8 mouse cellular contexts compared by ENCODE assay signal in genomic region chr4:43655656-43656338, GRCm38 (mm10). TPM values are rescaled to one million over a fixed set of nuclear protein-coding genes. Genes with fewer than 3 reads are reported as not detected.
DNase-seq lines count a peak whose midpoint lies in the region; ATAC-seq and TF ChIP-seq lines count a peak whose summit lies in the region.

No protein-coding gene starts in this region.

- H3K36me3 ChIP-seq in heart, embryonic 15.5 days = peaks cover under 1% of the 10 kb centered on the region; the same call in 1 of the 2 replicates
- H3K36me3 ChIP-seq in intestine, postnatal 0 days (ENCODE audit: control insufficient read depth, insufficient read depth) = no peaks in the 10 kb centered on the region
- H3K36me3 ChIP-seq in midbrain, embryonic 10.5 days = peaks cover 12% of the 10 kb centered on the region

- H3K4me3 ChIP-seq in heart, embryonic 15.5 days = peak overlapping the region; percentile 84
- H3K4me3 ChIP-seq in cortical plate, adult 2 months (ENCODE audit: insufficient read depth, low read length) = peak overlapping the region; percentile 51
- peak overlapping the region; percentile 89 for H3K4me3 ChIP-seq in intestine, postnatal 0 days (ENCODE audit: low read depth, low read length)
- H3K4me3 ChIP-seq in midbrain, embryonic 10.5 days = peak overlapping the region; percentile 77

- no peak for TF ChIP-seq POLR2A in cortical plate, adult 2 months (IDR thresholded peaks at IDR 0.05; ENCODE audit: extremely low read depth, insufficient read depth, low read length)

- peak overlapping the region; percentile 95 for H3K27ac ChIP-seq in heart, embryonic 15.5 days
- peak overlapping the region; percentile 90 for H3K27ac ChIP-seq in cortical plate, adult 2 months (ENCODE audit: insufficient read depth, low read length)
- peak overlapping the region; percentile 92 for H3K27ac ChIP-seq in intestine, postnatal 0 days (ENCODE audit: low read depth, low read length)
- H3K27ac ChIP-seq in midbrain, embryonic 10.5 days (replicated peaks) = peak overlapping the region; percentile 93

- H3K9ac ChIP-seq in heart, embryonic 15.5 days = peak overlapping the region; percentile 88
- H3K9ac ChIP-seq in intestine, postnatal 0 days (ENCODE audit: low read depth, low read length) = peak overlapping the region; percentile 89

- H3K4me2 ChIP-seq in heart, embryonic 15.5 days = peak overlapping the region; percentile 86
- peak overlapping the region; percentile 86 for H3K4me2 ChIP-seq in intestine, postnatal 0 days (replicated peaks; ENCODE audit: low read depth)

- ATAC-seq in heart, embryonic 15.5 days (replicated peaks; ENCODE audit: insufficient number of reproducible peaks, insufficient read depth, low FRiP score, low read depth) = peak; percentile 18; the same call in 1 of the 2 replicates
- peak; percentile 59 for ATAC-seq in intestine, postnatal 0 days

- H3K4me1 ChIP-seq in heart, embryonic 15.5 days (replicated peaks) = peaks cover 14% of the 10 kb centered on the region
- H3K4me1 ChIP-seq in cortical plate, adult 2 months (ENCODE audit: control insufficient read depth, insufficient read depth, low read length) = no peaks in the 10 kb centered on the region; the same call in 1 of the 2 replicates
- no peaks in the 10 kb centered on the region for H3K4me1 ChIP-seq in intestine, postnatal 0 days (replicated peaks; ENCODE audit: control insufficient read depth, insufficient read depth, low read length)
- peaks cover 39% of the 10 kb centered on the region for H3K4me1 ChIP-seq in midbrain, embryonic 10.5 days

- TF ChIP-seq CTCF in cortical plate, adult 2 months (IDR thresholded peaks at IDR 0.05; ENCODE audit: extremely low read depth, insufficient read depth, low read length) = no peak
- peak; percentile 4; the same call in 1 of the 2 replicates for TF ChIP-seq CTCF in intestine, postnatal 0 days (IDR thresholded peaks at IDR 0.05; ENCODE audit: low read depth)

- no peaks in the 10 kb centered on the region for H3K27me3 ChIP-seq in heart, embryonic 15.5 days
- H3K27me3 ChIP-seq in intestine, postnatal 0 days (replicated peaks; ENCODE audit: control insufficient read depth, insufficient read depth, low read length) = no peaks in the 10 kb centered on the region
- peaks cover 14% of the 10 kb centered on the region; the same call in 1 of the 2 replicates for H3K27me3 ChIP-seq in midbrain, embryonic 10.5 days (ENCODE audit: low read depth, poor library complexity, severe bottlenecking)

- no peaks in the 10 kb centered on the region for H3K9me3 ChIP-seq in heart, embryonic 15.5 days (replicated peaks)
- H3K9me3 ChIP-seq in intestine, postnatal 0 days (ENCODE audit: control insufficient read depth) = no peaks in the 10 kb centered on the region
- H3K9me3 ChIP-seq in midbrain, embryonic 10.5 days (replicated peaks) = no peaks in the 10 kb centered on the region

- no peak for DNase-seq in heart, adult 8-10 months (ENCODE audit: low spot score)
- DNase-seq in midbrain, embryonic 10.5 days (ENCODE audit: low spot score) = no peak
- no peak for DNase-seq in testis, postnatal 10 days (ENCODE audit: low spot score)
- DNase-seq in right cerebral cortex, postnatal 14 days = no peak
- DNase-seq in ovary, postnatal 10 days (ENCODE audit: low spot score) = no peak

- 4% methylated on average over 34 of the region's 34 CpGs for WGBS in heart, embryonic 15.5 days
- WGBS in intestine, postnatal 0 days = 3% methylated on average over 34 of the region's 34 CpGs
- 6% methylated on average over 34 of the region's 34 CpGs for WGBS in midbrain, embryonic 10.5 days

RNA-seq across cellular contexts. Expression of gene Hint2, which starts 0.5 kb away (rescaled TPM):
- 150 and 188 TPM in 2 replicates for polyA plus RNA-seq in heart, embryonic 15.5 days (2015; fragmentation: Nextera tagmentation; extraction: Ambion mirVana)
- total RNA-seq in heart, adult 8-10 months (2022) = 100 to 1,000 TPM; 162 to 188 (median 167) TPM
- polyA plus RNA-seq in cortical plate, adult 2 months (2012; rRNA removed) = 81.7 and 84.5 TPM in 2 replicates
- polyA plus RNA-seq in intestine, postnatal 0 days (2015; fragmentation: Nextera tagmentation; extraction: Ambion mirVana) = 270 and 305 TPM in 2 replicates
- 75.5 and 79.3 TPM in 2 replicates for polyA plus RNA-seq in midbrain, embryonic 10.5 days (2016; fragmentation: Nextera tagmentation; extraction: Ambion mirVana)

RNA-seq across cellular contexts. Expression of gene Spag8, which starts 2.4 kb away (rescaled TPM):
- polyA plus RNA-seq in heart, embryonic 15.5 days (2015; fragmentation: Nextera tagmentation; extraction: Ambion mirVana) = 0.30 and 0.77 TPM in 2 replicates
- under 1 TPM in 1 of 4 experiments, not detected in 3; 0.53 TPM for total RNA-seq in heart, adult 8-10 months (2022)
- 2.3 and 2.6 TPM in 2 replicates for polyA plus RNA-seq in cortical plate, adult 2 months (2012; rRNA removed)
- 0.08 and 0.22 TPM in 2 replicates for polyA plus RNA-seq in intestine, postnatal 0 days (2015; fragmentation: Nextera tagmentation; extraction: Ambion mirVana)
- 3.0 and 4.3 TPM in 2 replicates for polyA plus RNA-seq in midbrain, embryonic 10.5 days (2016; fragmentation: Nextera tagmentation; extraction: Ambion mirVana)

RNA-seq across cellular contexts. Expression of gene Tmem8b, which starts 13.0 kb away (rescaled TPM):
- 3.8 and 4.6 TPM in 2 replicates for polyA plus RNA-seq in heart, embryonic 15.5 days (2015; fragmentation: Nextera tagmentation; extraction: Ambion mirVana)
- 10 to 100 TPM; 20.3 to 24.0 (median 21.7) TPM for total RNA-seq in heart, adult 8-10 months (2022)
- 36.2 and 36.6 TPM in 2 replicates for polyA plus RNA-seq in cortical plate, adult 2 months (2012; rRNA removed)
- 1.6 and 1.9 TPM in 2 replicates for polyA plus RNA-seq in intestine, postnatal 0 days (2015; fragmentation: Nextera tagmentation; extraction: Ambion mirVana)
- polyA plus RNA-seq in midbrain, embryonic 10.5 days (2016; fragmentation: Nextera tagmentation; extraction: Ambion mirVana) = 4.6 and 7.2 TPM in 2 replicates

RNA-seq across cellular contexts. Expression of gene Fam221b, which starts 13.1 kb away (rescaled TPM):
- 1.6 and 4.0 TPM in 2 replicates for polyA plus RNA-seq in heart, embryonic 15.5 days (2015; fragmentation: Nextera tagmentation; extraction: Ambion mirVana)
- total RNA-seq in heart, adult 8-10 months (2022) = under 1 TPM; 0.14 to 0.38 (median 0.28) TPM
- 1.0 TPM in 2 replicates for polyA plus RNA-seq in cortical plate, adult 2 months (2012; rRNA removed)
- 6.0 and 6.7 TPM in 2 replicates for polyA plus RNA-seq in intestine, postnatal 0 days (2015; fragmentation: Nextera tagmentation; extraction: Ambion mirVana)
- polyA plus RNA-seq in midbrain, embryonic 10.5 days (2016; fragmentation: Nextera tagmentation; extraction: Ambion mirVana) = 1.6 and 2.1 TPM in 2 replicates

RNA-seq across cellular contexts. Expression of gene Npr2, which starts 24.1 kb away (rescaled TPM):
- 6.7 and 10.8 TPM in 2 replicates for polyA plus RNA-seq in heart, embryonic 15.5 days (2015; fragmentation: Nextera tagmentation; extraction: Ambion mirVana)
- 10 to 100 TPM; 41.4 to 57.5 (median 44.0) TPM for total RNA-seq in heart, adult 8-10 months (2022)
- polyA plus RNA-seq in cortical plate, adult 2 months (2012; rRNA removed) = 115 and 129 TPM in 2 replicates
- polyA plus RNA-seq in intestine, postnatal 0 days (2015; fragmentation: Nextera tagmentation; extraction: Ambion mirVana) = 3.5 and 4.1 TPM in 2 replicates
- polyA plus RNA-seq in midbrain, embryonic 10.5 days (2016; fragmentation: Nextera tagmentation; extraction: Ambion mirVana) = 11.7 and 14.3 TPM in 2 replicates
